Mouse (Mus musculus): ENCODE data around the gene Fam186a. TPM values are rescaled to one million over a fixed set of nuclear protein-coding genes. Genes with fewer than 3 reads are reported as not detected.

The Fam186a gene
- polyA plus RNA-seq, 1 experiment from 2014 or later, result 0.05 TPM

Other genes with a start within 250 kb of the Fam186a start
- 0.25 and 0.36 TPM in 2 replicates for gene Gpd1, start 249.5 kb downstream of the Fam186a start, polyA plus RNA-seq (2014; fragmentation: Nextera tagmentation; extraction: Ambion mirVana)
- gene Cox14, start 241.4 kb downstream of the Fam186a start, polyA plus RNA-seq (2014; fragmentation: Nextera tagmentation; extraction: Ambion mirVana), result 148 and 163 TPM in 2 replicates
- 61.6 and 66.6 TPM in 2 replicates for gene Cers5, start 194.2 kb downstream of the Fam186a start, polyA plus RNA-seq (2014; fragmentation: Nextera tagmentation; extraction: Ambion mirVana)
- gene Lima1, start 91.6 kb downstream of the Fam186a start, polyA plus RNA-seq (2014; fragmentation: Nextera tagmentation; extraction: Ambion mirVana), result 30.8 and 31.8 TPM in 2 replicates
- gene Larp4, start 3.0 kb upstream of the Fam186a start, polyA plus RNA-seq (2014; fragmentation: Nextera tagmentation; extraction: Ambion mirVana), result 34.2 and 38.8 TPM in 2 replicates
- gene Dip2b, start 71.6 kb upstream of the Fam186a start, polyA plus RNA-seq (2014; fragmentation: Nextera tagmentation; extraction: Ambion mirVana), result 24.1 and 29.6 TPM in 2 replicates

Measured in hindbrain, embryonic 11.5 days (tissue).